Mouse (Mus musculus) urinary bladder, postnatal 14 days (tissue): ENCODE measurements around the gene Itga9.

Source experiments
- DNase-seq: peaks from one replicate; pipeline ENCODE4 v3.0.0; 2021; ENCODE audit warnings: low spot score

The Itga9 gene

DNA sequence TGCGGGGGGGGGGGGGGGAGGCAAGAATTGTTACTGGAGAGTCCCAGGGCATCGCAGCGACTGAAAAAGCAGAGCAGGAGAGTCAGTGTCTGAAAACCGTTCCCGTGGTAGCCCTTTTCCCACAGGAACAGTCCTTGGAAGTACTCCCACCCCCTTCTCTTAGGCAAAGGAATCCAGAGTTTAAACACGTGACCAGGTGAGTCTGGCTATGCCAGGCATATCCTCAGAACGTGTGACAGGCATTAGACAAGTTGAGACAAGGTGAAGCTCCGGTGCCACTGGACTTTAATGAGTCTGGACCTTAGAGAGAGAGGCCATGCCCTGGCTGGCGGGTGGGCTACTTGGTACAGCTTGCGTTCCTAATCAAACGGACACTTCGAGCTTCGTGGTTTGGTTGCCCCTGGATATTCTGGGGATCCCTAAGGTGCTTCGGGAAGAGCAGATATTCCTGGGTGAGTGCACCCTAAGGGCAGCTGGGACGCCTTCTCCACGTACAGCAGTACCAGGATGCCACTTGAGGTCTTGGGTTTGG, 318.1 kb downstream of the Itga9 start:
- no peak for DNase-seq

DNA sequence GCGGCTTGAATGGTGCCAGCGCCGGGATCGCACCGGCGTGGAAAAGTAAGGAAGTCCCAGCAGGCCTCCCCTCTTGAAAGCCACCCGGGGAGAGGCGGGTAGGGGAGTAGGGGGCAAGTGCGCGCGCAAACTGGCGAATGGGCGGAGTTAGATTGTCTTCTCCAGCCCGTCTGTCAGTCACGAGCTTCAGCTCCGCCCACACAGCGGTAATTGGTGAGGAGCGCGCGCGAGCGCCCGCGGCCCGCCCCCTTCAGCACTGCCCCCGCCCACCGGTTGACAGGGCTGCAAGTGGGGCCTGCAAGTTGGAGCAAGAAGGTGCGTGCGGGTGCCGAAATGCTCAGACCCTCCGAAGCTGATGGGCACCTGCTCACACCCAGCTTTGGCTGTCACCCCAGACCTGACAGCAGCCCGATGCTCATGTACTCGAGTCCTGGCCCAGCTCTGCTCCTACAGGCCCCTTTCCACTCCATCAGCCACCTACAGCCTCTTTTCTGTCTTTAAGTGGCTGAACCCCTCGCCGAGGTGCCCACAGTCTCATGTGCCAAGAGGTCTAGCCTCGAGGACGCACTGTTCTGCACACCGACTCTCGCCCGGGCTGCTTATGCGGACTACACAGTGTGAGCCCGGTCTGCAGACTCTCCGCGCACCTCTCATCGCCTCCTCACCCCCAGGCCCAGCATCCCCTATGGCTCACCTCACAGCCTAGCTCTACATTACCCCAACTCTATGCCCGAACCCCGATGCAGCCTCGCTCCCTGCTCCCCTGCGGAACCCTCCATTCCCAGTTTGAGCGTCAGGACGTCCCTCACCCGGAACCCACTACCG, 319.0 kb downstream of the Itga9 start:
- peak; percentile 98 for DNase-seq

DNA sequence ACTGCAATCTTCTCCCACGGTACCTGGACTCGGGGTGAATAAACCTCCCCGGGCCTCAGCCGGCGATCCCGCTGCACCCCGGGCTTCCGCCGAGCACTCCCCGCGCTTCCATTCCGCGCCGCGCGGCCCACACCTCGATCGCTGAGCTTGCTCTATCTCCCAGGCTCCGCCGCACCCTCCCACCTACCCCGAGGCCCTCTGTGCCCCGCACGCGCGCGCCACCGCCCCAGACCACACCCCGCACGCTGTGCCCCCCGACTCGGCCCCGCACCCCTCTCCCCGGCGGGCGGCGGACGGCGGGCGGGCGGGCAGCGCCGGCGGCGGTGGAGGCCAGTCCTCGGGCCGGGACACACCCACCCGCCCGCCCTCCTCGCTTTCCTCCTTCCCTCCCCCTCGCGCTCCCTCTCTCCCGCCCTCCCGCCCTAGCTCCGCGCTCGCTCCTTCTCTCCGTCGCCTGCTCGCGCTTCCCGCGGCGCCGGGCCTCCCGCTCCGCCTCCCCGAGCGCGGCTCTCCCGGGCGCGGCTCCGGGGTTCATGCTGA, 319.7 kb downstream of the Itga9 start, which contains the start of gene Ctdspl:
TSS of gene Ctdspl (plus strand) at position 343 of the 540 bp plus-strand sequence.
- peak; percentile 58 for DNase-seq

DNA sequence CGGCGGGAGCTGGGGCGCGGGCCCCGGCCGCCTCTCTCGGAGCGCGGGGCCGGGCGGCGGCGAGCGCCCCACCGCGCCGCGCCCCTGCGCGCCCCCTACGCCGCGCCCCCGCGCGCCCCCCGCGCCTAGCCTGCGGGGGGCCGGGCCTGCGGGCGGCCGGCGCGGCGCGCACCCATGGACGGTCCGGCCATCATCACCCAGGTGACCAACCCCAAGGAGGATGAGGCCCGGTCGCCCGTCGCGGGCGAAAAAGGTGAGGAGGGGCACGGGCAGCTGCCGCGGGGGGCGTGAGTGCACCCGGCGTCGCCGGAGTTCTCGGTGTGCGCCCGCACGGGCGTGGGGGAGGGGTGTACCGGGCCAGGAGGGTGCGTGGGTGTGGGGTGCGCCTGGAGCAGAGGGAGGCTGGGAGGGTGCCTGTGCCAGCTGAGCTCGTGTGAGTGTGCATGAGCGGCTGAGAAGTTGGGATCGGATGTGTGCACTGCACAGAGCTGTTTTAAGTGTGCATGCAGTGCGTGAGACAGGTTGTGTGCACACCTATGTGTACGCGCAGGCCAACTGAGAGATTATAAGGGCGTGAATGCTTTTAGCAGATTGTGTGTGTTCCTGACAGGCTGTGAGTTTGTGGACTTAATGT, 320.3 kb downstream of the Itga9 start:
- DNase-seq = peak; percentile 68

DNA sequence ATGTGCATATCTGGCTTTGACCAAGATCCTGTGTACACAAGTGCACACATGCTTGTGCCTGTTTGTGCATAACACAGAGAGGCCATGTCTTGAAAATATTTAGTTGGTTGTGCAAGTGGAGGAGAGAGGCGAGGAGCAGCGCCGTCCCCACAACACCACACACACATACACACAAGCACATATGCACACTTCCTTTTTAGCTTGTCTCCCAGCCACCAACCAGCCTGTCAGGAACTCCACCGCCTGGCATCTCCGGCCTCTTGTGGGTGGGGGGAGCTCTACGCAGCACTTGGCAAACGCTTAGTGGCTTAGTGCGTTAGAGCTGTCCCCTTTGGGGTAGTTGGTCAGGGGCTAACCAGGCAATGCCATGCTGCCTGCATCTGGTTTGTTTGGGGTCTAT, 321.0 kb downstream of the Itga9 start:
- DNase-seq = no peak

DNA sequence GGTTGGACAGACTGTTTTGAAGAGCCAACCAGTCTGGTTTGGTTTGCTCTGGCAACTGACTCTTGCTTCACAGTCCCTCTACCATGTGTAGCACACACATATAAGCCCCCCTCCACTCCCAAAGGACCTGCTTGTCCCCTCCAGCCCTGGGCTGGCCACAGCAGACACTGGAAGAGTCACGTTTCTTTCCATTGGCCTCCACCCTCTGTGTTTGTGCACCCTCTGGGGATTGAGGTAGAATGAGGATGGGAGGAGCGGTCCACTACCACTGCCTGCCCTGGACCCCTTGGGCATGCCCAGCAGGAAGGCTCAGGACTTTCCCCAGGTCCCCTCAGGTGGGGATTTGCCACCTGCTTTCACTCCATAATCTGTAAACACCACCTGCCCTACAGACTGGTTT, 321.5 kb downstream of the Itga9 start:
- DNase-seq = no peak

DNA sequence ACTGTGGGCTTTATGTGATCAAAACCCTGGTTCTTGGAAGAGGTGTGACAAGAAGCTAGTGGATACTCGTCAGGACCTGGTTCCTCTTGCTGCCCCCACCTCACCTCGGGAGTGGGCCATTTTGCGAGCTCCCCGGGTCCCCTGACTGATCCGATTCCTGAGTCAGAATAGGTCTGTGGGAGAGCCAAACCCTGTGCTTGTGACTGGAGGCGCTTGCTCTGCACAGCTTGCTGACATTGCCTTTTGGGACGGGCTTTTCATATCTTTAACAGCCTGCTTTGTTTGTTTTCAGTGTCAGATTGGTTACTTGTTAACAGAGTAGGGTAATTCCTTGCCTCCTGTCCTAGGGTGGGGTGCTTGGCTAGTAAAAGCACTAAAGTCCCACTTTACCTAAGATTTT, 322.2 kb downstream of the Itga9 start:
- DNase-seq = no peak

DNA sequence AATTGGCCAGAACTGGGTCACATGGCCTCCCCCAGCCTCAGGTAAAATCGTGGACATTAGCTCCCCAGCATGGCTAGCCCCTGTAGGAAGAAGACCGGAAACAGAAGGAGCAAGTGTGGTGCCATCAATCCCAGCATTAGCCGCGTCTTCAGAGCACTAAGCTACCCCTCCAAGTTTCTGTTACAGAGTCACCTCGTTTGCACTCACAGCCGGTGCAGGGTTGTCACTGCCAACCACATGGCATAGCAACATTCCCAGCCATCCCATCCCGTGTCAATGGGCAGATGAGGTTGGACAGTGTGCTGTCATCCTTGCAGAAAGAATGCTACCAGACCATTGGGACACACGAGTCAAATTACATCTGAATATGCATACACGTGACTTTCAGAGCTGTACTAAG, 324.1 kb downstream of the Itga9 start:
- DNase-seq = no peak

DNA sequence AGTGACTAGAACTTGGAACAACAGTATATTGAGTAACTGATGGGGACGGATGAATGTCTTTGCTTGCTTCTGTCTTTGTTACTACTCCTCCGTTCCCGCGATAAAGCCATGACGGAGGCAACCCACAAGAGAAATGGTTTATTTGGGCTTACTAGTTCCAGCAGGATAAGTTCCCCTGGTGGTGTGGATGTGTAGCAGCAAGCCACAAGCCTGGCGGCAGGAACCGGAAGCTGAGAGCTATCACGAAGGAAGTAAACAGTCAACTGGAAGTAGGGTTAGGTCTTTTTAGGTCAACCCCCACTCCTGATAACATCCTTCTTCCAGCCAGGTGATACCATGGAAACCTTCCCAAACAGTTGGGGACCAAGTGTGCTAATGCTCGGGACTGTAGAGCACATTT, 327.3 kb downstream of the Itga9 start:
- DNase-seq = no peak

DNA sequence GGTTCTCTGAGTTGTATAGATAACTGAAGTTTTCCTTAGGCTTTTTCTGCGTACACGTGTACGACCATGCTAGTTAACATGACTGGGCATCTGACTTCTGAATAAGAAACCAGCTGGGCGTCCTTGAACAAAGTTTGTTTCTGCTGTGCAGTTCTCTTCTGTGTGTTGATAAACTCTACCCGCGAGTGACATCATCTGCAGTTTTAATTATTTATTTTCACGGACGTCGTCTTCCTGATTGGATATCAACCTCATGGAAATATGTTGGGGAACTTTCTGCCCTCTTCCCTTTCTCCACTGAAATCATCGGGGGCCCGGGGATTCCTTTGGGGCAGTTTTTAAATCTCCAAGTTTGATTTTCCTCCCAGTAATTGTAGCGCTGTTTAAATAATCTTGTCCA, 327.8 kb downstream of the Itga9 start:
- DNase-seq = no peak

DNA sequence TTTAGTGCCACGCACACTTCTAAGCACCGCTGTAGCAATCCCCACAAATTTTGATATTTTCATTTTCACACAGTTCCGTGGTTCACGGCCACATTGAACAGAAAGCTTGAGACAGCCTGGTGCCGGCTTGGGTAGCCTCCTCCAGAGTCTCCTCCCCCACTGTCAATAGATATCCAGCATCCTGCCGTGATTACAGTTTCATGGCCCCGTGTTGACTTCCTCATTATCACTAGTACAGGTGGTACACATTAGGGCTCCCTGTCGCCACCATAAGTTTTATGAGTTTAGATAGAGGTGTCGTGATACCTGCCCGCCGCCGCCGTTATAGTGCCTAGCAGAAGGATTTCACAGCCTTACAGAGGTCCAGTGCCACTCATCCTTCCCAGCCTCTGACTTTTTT, 328.6 kb downstream of the Itga9 start:
- no peak for DNase-seq

DNA sequence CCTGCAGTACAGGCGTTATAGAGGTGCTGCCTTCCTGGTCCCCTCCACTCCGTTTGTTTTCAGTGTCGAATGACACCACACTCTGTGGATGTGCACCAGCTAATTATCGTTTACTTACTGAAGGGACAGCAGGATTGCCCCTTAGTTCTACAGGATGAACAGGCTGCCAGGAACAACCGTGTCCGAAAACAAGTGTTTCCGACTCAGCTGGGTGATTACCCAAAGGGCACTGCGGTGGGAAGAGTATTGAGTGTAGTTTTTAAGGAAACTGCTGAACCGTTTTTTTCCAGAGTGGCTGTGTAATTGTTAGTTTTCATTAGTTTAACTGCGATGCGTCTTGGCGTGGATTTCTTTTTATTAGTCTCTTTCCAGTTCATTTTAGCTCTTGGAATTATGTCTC, 329.6 kb downstream of the Itga9 start:
- no peak for DNase-seq

DNA sequence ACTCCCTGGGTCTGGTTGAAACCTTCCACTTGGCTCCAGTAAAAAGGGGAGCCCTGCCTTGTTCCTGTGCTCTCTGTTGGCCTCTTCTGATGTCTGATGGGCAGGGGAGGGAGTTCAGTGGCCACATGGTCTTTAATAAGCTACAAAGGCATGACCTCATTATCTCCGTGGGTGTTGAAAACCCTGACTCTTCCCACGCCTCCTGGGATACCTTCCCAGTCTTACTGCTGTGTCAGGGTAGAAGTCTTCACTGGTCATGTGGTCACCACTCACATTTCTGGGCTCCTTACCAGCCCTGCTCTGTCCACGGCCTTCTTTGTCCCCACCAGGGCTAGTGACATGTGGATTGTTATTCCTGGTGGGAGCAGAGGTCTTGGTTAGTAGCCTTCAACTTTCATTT, 331.0 kb downstream of the Itga9 start:
- DNase-seq = peak; percentile 49

DNA sequence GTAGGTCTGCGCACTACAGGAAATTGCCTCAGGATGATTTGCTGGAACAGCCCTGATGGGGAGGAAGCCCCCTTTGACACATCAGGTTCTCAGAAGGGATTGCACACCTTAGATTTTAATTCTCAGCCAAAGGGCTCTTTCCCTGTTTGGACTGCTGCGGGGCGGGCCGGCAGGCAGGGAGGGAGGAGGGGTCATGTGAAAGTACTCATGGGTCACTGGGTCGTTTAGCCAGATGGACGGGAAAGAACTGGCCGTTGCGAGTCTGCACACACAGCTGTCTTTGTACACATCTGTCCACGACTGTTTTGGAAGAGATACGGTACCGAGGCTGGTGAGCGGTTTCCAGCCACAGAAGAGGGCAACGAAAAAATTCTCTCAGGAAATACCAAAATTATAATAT, 332.9 kb downstream of the Itga9 start:
- no peak for DNase-seq

DNA sequence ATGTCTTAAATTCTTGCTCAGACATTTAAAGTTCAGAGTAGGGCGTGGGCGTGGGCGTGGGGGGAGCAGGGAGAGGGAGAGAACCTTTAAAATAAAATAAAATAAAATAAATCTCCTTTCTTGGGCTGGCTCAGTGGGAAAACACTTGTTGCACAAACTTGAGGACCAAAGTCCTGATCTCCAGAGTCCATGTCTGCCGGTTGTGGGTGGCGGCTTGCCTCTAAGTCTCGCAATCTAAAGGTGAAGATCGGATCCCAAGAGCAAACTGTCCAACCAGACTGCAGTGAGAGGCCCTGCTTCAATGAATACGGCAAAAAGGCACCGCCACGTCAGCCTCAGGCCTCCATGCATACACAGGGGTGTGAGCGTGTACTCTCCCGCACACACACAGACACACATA, 333.3 kb downstream of the Itga9 start:
- no peak for DNase-seq

DNA sequence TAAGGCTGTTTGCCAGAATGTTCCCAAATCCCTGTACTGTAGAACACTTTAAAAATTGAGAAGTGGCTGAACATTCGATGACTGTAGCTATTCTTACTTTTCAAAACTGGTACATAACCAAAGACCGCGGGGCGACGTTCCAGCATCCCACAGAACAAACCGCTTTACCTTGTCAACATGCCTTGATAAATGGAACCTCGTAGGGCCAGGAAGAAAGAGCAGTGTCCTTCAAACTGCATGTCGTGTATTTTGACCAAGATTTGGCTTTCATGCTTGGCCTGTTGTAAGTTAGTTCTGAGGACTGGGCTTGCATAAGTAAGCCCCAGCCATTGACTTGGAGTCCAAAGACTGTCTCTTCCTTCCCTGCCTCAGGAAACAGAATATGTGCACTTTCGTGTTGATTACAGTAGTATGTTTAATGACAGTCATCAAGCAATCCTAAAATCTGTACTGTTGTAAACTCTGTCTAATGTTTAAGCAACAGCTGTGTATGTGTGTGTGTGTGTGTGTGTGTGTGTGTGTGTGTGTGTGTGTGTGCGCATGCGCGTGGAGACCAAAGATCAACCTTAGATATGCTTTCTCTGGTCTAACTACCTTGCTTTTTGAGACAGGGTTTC, 334.2 kb downstream of the Itga9 start:
- DNase-seq = no peak

DNA sequence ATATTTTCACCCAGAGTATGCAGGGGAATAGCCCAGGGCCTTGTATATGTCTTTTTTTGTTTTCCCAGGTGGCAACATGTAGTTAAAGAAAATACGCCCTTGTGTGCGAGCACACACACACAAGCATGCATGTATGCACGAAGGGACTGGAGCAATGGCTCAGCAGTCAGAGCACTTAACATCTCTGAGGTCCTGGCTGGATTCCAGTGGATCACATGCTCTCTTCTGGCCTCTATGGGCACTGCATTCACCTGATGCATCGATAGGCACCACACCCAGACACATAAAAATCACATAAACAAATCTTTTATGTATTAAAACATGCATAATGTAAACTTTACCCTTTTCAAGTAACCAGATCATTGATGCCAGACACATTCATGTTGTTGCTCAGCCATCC, 335.5 kb downstream of the Itga9 start:
- DNase-seq = no peak

DNA sequence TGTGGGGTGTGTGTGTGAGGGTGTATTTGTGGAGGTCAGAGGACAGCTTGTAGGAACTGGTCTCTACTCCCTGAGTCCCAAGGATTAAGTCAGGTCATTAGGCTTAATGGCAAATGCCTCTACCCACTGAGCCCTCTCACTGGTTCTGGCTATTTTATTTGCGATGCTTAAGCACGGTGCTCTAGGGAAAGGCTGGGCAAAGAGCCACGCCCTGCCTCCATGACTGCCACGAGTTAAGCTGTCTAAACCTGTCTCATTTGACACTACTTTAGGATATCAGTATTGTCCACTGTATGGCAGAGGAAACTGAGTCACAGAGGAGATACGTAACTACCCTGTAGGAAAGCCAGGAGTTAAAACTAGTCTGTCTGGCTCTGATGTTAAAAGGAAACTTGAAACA, 337.5 kb downstream of the Itga9 start:
- DNase-seq = no peak

DNA sequence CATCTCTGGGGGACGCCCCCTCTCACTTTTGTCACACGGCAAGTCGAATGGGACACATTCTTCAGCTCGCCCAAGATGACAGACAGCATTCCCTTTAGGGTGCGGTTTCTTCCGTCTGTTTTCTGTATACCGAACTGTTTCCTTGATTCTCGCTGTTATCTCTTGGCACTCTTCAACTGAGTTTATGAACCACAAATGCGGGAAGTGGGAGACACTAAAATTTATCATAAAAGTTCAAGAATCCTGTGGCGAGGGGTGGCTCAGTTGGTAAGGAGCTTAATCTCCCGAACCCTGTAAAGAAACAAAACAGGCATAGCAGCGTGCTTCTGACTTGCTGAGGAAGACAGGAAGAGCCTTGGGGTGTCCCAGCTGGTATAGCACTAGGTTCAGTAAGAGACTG, 337.9 kb downstream of the Itga9 start:
- no peak for DNase-seq

DNA sequence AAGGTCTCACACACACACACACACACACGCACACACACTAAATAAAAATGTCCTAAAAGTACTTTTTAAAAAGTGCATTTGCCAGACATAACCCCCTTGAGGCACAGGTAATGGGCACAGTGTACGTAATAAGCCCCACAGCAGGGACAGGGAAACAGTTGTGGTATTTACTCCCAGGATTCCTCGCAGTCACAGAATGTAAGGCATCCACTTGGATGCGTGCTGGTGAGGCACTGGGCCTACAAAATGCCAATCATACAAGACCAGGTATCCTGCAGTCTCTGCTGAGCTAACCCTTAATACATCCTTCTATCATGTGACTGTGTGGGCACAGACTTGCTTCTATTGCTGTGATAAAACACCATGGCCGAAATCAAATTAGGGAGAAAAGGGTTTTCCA, 342.0 kb downstream of the Itga9 start:
- DNase-seq = no peak

DNA sequence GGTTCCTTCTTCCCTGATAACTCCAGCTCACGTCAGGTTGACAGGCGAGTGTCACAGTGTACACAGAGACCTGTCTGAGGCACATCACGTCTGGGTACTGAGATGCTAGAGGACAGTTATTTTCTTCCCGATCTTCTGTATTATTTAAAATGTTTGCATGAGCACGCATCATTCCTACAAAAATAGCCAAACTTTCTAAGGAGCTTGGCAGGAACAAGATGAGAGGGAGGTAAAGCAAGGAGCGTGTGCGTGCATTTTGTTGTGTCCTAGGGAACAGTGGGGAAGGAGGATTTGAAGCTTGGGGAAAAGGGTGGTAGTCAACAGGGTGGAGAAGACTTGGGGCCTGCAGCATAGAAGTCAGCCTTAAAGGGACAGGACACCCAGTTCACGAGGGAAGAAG, 342.6 kb downstream of the Itga9 start:
- no peak for DNase-seq

DNA sequence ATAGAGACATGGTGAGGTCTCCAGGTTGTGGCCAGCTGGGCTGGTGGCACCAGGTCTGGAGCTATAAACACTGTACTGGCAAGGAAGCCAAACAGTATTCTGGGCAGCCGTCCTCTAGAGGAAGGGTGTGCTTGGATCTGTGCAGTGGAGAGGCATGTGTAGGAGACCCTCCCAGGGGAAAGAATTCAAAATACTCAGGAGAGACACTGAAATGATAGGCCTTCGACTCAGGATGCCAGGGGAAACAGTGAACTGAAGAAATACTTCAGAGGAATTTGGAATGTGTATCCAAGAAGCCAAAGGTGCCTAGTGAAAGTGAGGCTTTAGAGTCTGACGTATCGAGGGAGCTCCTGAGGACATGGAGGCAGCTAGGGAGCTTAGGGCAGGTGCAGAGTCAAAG, 343.2 kb downstream of the Itga9 start:
- no peak for DNase-seq

DNA sequence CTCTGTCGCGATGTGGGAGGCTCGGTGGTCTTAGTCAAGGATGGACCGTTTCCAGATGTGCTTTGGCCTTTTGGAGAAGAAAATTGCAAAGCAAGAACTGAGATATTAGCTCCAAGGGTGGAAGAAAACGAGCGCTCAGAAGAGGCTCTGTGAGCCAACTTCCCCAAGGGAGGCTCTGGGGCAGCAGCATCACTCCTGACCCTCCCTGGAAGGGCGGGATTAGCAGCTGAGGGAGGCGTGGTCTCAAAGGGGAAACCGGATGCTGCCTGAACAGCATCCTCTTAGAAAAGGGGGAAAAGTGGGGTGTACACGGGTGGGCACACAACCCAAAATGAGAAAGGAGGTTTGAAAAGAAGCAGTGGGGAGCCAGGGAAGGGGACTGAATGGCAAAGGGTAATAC, 343.6 kb downstream of the Itga9 start:
- no peak for DNase-seq
